Mouse (Mus musculus) liver (tissue): ENCODE data around the gene Uhrf2.

ENCODE experiments used
- DNase-seq: peaks from one replicate; pipeline ENCODE4 v3.0.0-alpha.2; 2020; ENCODE audit warnings: mixed read lengths

Uhrf2 gene

DNA sequence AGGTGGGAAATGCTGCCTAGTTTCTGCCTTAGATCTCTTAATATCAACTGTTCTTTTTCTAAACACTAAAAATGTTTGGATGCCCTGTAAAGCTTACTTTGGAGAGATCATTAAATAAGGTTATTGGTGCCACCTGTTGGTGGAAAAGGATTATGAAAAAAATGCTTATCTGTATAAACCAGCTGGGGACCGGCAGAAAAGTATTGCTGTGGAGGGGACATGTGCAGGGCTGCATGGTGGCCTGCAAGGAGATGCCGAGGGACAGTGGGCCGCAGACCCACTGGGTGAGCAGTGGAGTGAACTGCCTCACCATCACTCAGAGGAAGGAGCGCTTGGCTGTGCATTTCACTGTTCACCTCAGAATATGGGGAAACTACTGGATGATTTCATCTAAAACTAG lies 97.9 kb downstream of the Uhrf2 start:
- DNase-seq, result no peak

DNA sequence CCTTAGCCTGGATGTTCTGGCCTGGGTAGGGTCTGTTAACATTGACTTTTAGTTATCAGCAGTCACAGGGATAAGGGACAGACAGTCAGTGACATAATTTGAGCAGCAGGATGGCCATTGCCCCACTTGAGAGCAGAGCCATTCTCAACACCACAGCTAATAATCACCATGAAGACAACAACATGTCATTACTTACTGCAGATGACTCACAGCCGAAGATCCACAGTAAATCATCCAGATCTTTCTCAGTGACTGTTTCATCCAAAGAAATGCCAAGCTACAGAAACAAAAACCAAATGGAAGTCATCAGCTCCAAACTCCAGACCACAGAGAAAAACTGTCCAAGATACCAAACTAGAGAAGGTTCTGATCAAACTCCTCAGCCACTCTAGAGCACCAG lies 106.0 kb downstream of the Uhrf2 start:
- DNase-seq, result no peak
